Mouse (Mus musculus) embryonic facial prominence, embryonic 10.5 days (tissue): ENCODE results near the gene Pcna. TPM values are rescaled to one million over a fixed set of nuclear protein-coding genes. Genes with fewer than 3 reads are reported as not detected.
"Not testable (repeated sequence)": the region's sequence is repeated elsewhere in the genome, so short reads cannot be mapped to it uniquely, and the experiment has no call there.

Source experiments
- DNase-seq: peaks from one replicate; pipeline ENCODE4 v3.0.0-alpha.2; 2017; ENCODE audit warnings: low spot score
- H3K27ac ChIP-seq: fragments of 300-500 bp; sonication (generic); replicated peaks from 2 replicates; pipeline ENCODE4 v1.5.1; 2016; ENCODE audit warnings: mild to moderate bottlenecking
- H3K27me3 ChIP-seq: fragments of 300-500 bp; sonication (generic); replicated peaks from 2 replicates; pipeline ENCODE4 v1.6.1; 2016; ENCODE audit warnings: low read depth, mild to moderate bottlenecking; ENCODE audit not compliant: poor library complexity, severe bottlenecking
- H3K36me3 ChIP-seq: fragments of 300-500 bp; sonication (generic); replicated peaks from 2 replicates; pipeline ENCODE4 v1.6.1; 2016; ENCODE audit warnings: mild to moderate bottlenecking, moderate library complexity
- H3K4me1 ChIP-seq: fragments of 300-500 bp; sonication (generic); 2 replicates; pipeline ENCODE4 v1.6.1; 2016
- H3K4me3 ChIP-seq: fragments of 300-500 bp; sonication (generic); 2 replicates; pipeline ENCODE4 v1.5.1; 2016; ENCODE audit warnings: mild to moderate bottlenecking, moderate library complexity
- H3K9me3 ChIP-seq: fragments of 300-500 bp; sonication (generic); 2 replicates; pipeline ENCODE4 v1.6.1; 2016; ENCODE audit warnings: mild to moderate bottlenecking
- WGBS: fragments of 180-500 bp; shearing (Covaris S2); methylation state at CpG from one replicate; pipeline ENCODE4 v1.1.7; 2016; 5-methylcytosine and 5-hydroxymethylcytosine counted together
- polyA plus RNA-seq: library from polyadenylated mRNA; unstranded; fragments of >200 nt; fragmentation: Nextera tagmentation; extraction: Ambion mirVana; gene quantifications from 2 replicates; pipeline ENCODE4 v1.2.1, GENCODE M21; 2016

The Pcna gene
- 382 and 392 TPM in 2 replicates for polyA plus RNA-seq

DNA sequence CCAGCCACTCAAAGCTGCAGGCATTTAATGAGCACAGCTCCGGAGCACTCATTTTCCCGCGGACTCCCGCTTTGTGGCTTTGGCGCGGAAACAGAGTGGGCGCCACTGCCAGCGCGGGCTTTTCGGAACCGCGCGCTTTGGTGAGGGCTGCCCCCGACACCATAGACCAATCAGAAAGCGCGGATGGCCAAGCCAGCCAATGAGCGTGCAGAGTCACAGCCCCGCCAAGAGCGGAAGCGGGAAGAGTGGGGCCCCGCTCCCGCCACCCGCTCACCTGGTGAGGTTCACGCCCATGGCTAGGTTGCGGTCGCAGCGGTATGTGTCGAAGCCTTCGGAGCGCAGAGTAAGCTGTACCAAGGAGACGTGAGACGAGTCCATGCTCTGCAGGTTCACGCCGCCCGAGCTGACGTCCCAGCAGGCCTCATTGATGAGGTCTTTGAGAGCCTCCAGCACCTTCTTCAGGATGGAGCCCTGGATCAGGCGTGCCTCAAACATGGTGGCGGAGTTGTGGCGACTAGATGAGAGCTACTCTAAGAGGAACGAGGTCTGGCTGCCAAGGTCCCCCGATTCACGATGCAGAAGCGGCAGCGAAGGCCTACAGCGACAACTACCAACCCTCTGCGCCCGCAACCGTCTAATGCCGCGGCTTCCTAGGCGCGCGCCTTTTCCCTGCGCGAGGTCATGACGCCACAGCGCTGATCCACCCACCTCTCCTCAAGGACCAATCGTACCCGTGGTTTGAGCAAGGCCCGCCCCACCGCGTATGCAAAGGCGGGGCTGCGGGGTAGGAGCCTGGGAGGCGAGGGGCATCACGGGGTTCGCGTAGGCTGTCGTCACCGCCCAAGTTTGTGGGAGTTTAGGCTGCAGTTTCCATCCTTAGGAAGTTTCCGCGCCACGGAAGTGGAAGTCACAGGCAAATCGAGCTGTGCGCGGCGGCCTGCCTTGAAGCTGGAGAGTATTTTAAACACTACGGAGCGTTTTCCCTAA is at the start of gene Pcna:
Gene Pcna, minus strand, starts transcription at position 773 of the 987 bp plus-strand sequence.
- Histone ChIP-seq H3K27me3 (no peaks in the 10 kb centered on the region), H3K4me1 (peaks cover 37% of the 10 kb centered on the region), H3K36me3 (peaks cover 41% of the 10 kb centered on the region), H3K27ac (peak within 1 kb of the TSS; percentile 88), H3K4me3 (peak within 1 kb of the TSS; percentile 69), H3K9me3 (no peaks in the 10 kb centered on the region)
- WGBS: under 1% methylated on average over 79 of the region's 79 CpGs
- DNase-seq: peak; percentile 98

DNA sequence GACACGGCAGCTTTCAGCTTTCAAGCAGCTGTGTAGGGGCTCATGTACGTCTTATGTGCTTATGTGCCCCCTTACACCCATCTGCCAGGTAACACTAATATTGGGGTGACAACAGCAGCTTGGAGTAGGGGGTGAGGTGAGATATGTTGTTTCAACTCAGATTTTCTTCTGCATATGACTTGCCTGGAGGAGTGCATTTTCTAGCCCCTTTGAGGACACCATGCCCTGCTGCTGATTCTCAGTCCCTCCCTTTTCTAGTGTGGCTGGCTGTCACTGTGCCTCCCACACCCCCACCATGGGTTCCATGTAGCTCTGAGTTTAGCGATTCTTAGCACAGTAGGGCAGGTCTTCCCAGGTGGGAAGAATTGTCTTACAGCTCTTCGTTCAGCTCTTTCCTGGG is 48.3 kb upstream of the Pcna start:
- 96% methylated on average over 4 of the region's 4 CpGs for WGBS
- H3K36me3 ChIP-seq: peaks cover 93% of the 10 kb centered on the region
- no peaks in the 10 kb centered on the region for H3K9me3 ChIP-seq
- no peaks in the 10 kb centered on the region for H3K27me3 ChIP-seq
- DNase-seq: no peak
- H3K27ac ChIP-seq: no peak overlapping the region
- no peaks in the 10 kb centered on the region for H3K4me1 ChIP-seq
- H3K4me3 ChIP-seq: no peak overlapping the region

GRCm38 (mm10) chr2:132298250-132298649 is 45.1 kb upstream of the Pcna start:
- Histone ChIP-seq H3K9me3 (no peaks in the 10 kb centered on the region), H3K4me3 (no peak overlapping the region), H3K27me3 (no peaks in the 10 kb centered on the region), H3K27ac (no peak overlapping the region), H3K36me3 (peaks cover 95% of the 10 kb centered on the region), H3K4me1 (no peaks in the 10 kb centered on the region)
- 95% methylated on average over 4 of the region's 4 CpGs for WGBS
- DNase-seq: no peak

GRCm38 (mm10) chr2:132293694-132294450 is 40.8 kb upstream of the Pcna start:
- H3K27ac ChIP-seq: no peak overlapping the region
- H3K9me3 ChIP-seq: no peaks in the 10 kb centered on the region
- H3K4me1 ChIP-seq: peaks cover 19% of the 10 kb centered on the region
- 94% methylated on average over 10 of the region's 10 CpGs for WGBS
- peaks cover 57% of the 10 kb centered on the region for H3K36me3 ChIP-seq
- no peak for DNase-seq
- no peaks in the 10 kb centered on the region for H3K27me3 ChIP-seq
- H3K4me3 ChIP-seq: no peak overlapping the region

DNA sequence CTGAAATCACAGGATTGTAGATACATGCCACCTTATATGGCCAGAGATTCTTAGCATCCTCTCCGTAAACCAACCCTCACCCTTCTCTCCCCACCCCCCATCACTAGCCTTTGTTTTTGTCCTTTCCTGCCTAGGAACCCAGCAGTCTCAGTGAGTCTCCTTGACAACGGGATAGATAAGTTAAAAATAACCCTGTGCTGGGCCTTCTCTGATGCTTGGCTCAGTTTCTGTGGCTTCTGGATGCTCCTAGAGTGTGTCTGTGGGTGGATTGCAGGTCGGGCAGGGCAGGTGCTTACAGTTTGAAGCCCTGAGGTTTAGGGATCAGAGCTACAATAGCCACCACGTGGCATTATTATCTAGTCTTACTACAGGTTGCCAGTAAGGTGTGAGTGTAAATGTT is 39.0 kb upstream of the Pcna start:
- Histone ChIP-seq H3K9me3 (no peaks in the 10 kb centered on the region), H3K27me3 (no peaks in the 10 kb centered on the region), H3K4me3 (no peak overlapping the region), H3K4me1 (peaks cover 19% of the 10 kb centered on the region), H3K36me3 (peaks cover 39% of the 10 kb centered on the region), H3K27ac (no peak overlapping the region)
- DNase-seq: no peak
- WGBS: 46% methylated on average over 4 of the region's 4 CpGs

DNA sequence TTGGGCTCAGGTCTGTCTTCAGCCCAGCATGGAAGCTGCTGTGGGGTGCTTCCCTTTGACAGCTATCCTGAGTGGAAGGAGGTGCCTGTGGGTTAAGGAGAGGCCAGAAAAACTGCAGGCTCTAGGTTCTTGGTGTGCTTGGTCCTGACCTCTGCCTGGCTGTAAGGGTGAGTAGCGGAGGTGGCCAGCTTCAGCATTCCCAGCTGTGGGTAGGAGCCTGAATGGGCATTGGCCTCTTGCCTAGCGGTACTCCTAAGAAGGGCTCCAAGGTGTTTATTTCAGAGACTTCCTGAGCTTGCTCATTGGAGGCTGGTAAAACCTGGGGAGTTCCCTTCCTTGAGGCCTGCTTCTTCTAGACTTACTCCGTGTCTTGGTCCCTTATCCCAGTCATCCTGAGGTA is 38.2 kb upstream of the Pcna start:
- Histone ChIP-seq H3K4me3 (no peak overlapping the region), H3K9me3 (no peaks in the 10 kb centered on the region), H3K4me1 (peaks cover 19% of the 10 kb centered on the region), H3K36me3 (peaks cover 33% of the 10 kb centered on the region), H3K27me3 (no peaks in the 10 kb centered on the region), H3K27ac (peak overlapping the region; percentile 35)
- WGBS: 75% methylated on average over 3 of the region's 3 CpGs
- no peak for DNase-seq

DNA sequence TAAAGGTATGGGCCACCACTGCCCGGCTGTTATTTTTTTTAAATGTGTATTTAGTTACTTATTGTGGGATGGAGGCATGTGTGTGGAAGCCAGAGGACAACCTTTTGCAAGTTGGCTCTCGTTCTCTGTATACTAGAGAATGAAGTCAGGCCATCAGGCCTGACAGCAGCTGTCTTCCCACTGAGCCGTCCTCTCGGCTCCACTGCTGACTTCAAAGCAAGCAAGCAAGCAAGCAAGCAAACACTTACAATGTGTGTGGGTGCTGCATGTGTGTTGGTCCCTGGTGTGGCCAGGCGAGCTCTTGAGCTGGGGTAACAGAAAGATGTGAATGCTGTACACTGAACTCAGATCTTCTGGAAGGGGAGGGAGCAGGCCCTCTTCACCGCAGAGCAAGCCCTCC is 37.7 kb upstream of the Pcna start:
- Histone ChIP-seq H3K9me3 (no peaks in the 10 kb centered on the region), H3K27me3 (no peaks in the 10 kb centered on the region), H3K4me3 (no peak overlapping the region), H3K4me1 (peaks cover 19% of the 10 kb centered on the region), H3K27ac (peak overlapping the region; percentile 35), H3K36me3 (peaks cover 31% of the 10 kb centered on the region)
- 78% methylated on average over 6 of the region's 6 CpGs for WGBS
- DNase-seq: no peak

DNA sequence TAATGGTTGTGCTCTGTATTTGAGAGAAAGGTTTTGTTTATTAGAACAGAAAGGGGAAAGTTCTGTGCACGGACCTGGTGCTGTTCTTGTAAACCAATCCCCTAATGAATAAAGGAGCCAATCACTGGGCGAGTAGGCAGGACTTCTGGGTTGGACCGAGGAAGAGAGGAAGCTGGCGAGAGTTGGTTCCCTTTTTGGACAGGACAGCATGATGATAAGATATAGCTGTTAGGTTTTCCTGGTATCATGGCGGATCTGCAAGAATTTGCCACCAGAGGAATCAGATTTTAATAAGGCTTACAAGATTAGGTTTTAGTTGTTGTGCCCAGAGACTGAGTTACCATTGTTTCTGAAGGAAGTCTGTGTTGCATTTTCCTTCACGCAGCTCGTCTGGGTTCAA is 36.1 kb upstream of the Pcna start:
- H3K27me3 ChIP-seq, H3K27ac ChIP-seq, H3K9me3 ChIP-seq, H3K4me3 ChIP-seq, DNase-seq: not testable (repeated sequence)
- peaks cover 29% of the 10 kb centered on the region for H3K4me1 ChIP-seq
- peaks cover 21% of the 10 kb centered on the region for H3K36me3 ChIP-seq
- WGBS: 83% methylated on average over 5 of the region's 7 CpGs

DNA sequence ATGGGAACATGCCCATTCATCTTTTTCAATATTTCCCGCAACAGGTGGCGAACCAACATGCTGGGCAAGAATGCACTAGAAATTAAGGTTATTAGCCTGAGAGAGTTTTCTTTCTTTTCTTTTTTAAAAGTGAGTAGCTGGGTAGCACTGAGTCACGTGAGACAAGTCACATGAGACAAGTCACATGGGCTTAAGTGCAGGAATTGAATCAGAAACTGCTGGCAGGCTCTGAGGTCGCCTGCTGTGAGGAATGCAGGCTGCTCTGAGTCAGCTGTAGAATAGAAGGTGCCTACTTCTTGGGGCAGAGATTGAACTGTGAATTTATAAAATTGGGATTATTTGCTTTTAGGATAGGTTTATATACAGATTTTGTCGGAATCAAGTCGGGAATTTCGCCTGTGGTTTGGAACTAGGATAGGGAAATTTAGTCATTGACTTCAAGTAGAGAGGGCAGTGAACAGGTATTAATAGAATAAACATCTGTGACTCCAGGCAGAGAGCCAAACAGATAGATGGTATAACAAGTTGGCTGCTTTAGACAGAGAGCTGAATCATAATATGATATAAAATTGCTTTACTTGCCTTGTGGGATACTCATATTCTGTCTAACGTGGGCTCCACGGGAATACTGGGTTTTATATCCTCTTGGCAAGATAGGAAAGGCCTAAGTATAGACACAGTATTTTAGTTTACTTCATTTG is 33.4 kb upstream of the Pcna start:
- 0 out of 2 replicates have a peak, but pooled peaks cover 9% of the 10 kb centered on the region for H3K36me3 ChIP-seq
- H3K27ac ChIP-seq: no peak overlapping the region
- no peak overlapping the region for H3K4me3 ChIP-seq
- whole genome bisulfite sequencing: 91% methylated on average over 9 of the region's 9 CpGs
- no peaks in the 10 kb centered on the region for H3K27me3 ChIP-seq
- no peak for DNase-seq
- H3K9me3 ChIP-seq: no peaks in the 10 kb centered on the region
- H3K4me1 ChIP-seq: peaks cover 46% of the 10 kb centered on the region

DNA sequence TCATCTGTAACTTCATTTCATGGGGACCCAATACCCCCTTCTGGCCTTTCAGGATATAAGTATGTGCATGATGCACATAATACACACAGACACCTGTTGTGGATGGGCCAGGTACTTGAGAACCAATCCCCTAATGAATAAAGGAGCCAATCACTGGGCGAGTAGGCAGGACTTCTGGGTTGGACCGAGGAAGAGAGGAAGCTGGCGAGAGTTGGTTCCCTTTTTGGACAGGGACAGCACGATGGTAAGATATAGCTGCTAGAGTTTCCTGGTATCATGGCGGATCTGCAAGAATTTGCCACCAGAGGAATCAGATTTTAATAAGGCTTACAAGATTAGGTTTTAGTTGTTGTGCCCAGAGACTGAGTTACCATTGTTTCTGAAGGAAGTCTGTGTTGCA is 32.6 kb upstream of the Pcna start:
- 91% methylated on average over 5 of the region's 5 CpGs for WGBS
- DNase-seq, H3K27ac ChIP-seq, H3K9me3 ChIP-seq, H3K27me3 ChIP-seq, H3K4me3 ChIP-seq: not testable (repeated sequence)
- Histone ChIP-seq H3K36me3 (peaks cover 13% of the 10 kb centered on the region), H3K4me1 (peaks cover 42% of the 10 kb centered on the region)

- Histone ChIP-seq H3K36me3 (peaks cover 17% of the 10 kb centered on the region), H3K9me3 (no peaks in the 10 kb centered on the region), H3K27me3 (no peaks in the 10 kb centered on the region), H3K4me1 (peaks cover 40% of the 10 kb centered on the region), H3K4me3 (no peak overlapping the region), H3K27ac (peak overlapping the region; percentile 59)
- peak; percentile 40 for DNase-seq
- 84% methylated on average over 12 of the region's 12 CpGs for WGBS
Measured at GRCm38 (mm10) chr2:132284492-132285139, 31.5 kb upstream of the Pcna start.
